Mouse (Mus musculus) left cerebral cortex, postnatal 14 days (tissue): ENCODE data around the gene Ip6k2. TPM values are rescaled to one million over a fixed set of nuclear protein-coding genes. Genes with fewer than 3 reads are reported as not detected.

Experiments used
- DNase-seq, 2 experiments: peaks; one replicate each; pipeline ENCODE4 v3.0.0; 2021 to 2022; ENCODE audit warnings: low spot score in 2 of 2, mixed read lengths in 1 of 2
- intact Hi-C: fragments of 180-260 bp; cut with DNase I; formaldehyde crosslinking; loops from one replicate; pipeline ENCODE4 v1.15.1; 2025
- total RNA-seq, 2 experiments: library from RNA; stranded (reverse); gene quantifications; 2 replicates each; pipeline ENCODE4 v1.2.3; 2021

Gene Ip6k2
- total RNA-seq, 2 experiments from 2014 or later: 149 to 153 TPM

GRCm38 (mm10) chr9:108808163-108808665 lies 24.6 kb downstream of the Ip6k2 start, which contains the start of gene Nckipsd:
Gene Nckipsd, plus strand, starts transcription at chr9:108808368.
- intact Hi-C loops: loop anchor here (5.0 kb wide), 1 partner anchor 56 kb away; no protein-coding TSS in a partner anchor
- peak; percentile 94 to 97 for DNase-seq

DNA sequence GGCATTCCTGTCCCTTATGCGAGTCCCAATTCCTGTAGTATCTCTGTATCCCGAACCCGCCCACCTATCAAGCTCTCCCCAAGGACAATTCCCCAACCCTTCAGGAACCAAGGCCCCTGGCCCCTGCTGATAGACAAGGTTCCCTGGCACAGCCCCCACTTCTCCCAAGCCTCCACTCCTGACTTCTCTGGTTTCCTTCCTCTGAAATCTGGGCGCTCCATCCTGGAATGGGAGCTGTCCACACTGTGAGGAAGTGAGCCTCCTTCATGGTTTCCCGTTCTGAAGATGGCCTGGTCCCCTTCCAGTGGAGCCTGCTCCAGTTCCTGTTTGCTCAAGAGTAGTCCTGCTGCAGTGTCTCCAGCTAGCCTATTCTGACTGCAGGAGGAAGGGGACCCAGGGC lies 25.6 kb downstream of the Ip6k2 start:
- intact Hi-C loops: loop anchor here (5.0 kb wide), 1 partner anchor 57 kb away; no protein-coding TSS in a partner anchor
- DNase-seq: no peak

- no peak for DNase-seq
- intact Hi-C loops: loop anchor here (5.0 kb wide), 1 partner anchor 57 kb away; no protein-coding TSS in a partner anchor
Observed at GRCm38 (mm10) chr9:108809723-108810122, 26.1 kb downstream of the Ip6k2 start.

DNA sequence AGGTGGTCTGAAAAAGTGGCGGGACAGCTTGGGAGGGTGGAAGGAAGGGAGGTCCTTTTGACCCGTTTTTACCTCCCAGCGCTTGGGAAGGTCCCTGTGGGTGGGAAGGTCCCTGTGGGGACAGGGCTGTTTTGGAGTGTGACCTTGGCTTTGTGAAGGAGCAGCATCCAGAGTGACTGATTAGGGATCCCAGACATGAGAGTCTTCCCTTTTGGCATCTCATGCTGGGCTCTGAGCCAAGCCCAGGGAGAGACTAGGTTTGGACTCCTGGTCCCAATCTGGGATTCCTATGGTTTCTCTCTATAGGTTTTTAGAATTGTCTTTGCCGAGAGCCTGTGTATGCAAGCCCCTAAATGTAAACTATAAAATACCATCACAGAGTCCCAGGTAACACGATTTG lies 26.9 kb downstream of the Ip6k2 start:
- intact Hi-C loops: no loop called here
- no peak for DNase-seq

GRCm38 (mm10) chr9:108815557-108815956 lies 32.0 kb downstream of the Ip6k2 start:
- intact Hi-C loops: no loop called here
- DNase-seq: no peak

GRCm38 (mm10) chr9:108819495-108819894 lies 35.9 kb downstream of the Ip6k2 start:
- intact Hi-C loops: no loop called here
- DNase-seq: peak; percentile 66 to 69

DNA sequence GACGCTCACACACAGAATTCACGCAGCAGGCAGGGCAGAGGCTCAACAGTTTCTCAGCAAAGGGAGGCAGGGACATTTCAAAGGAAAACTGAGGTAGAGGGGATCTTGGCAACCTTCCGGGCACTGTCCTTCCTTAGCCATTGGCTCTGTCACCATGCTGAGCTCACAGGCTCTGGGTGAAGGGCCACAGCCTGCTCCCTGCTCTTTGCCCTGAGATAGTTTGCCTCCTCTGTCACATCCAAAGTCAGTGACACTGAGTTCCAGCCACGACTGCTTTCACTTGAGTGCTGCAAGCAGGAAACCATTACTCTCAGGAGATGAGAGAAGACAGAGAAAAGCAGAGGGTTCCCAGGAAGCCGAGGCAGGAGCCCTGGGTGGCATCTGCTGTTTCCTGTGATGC lies 36.5 kb downstream of the Ip6k2 start:
- DNase-seq: no peak
- intact Hi-C loops: no loop called here

DNA sequence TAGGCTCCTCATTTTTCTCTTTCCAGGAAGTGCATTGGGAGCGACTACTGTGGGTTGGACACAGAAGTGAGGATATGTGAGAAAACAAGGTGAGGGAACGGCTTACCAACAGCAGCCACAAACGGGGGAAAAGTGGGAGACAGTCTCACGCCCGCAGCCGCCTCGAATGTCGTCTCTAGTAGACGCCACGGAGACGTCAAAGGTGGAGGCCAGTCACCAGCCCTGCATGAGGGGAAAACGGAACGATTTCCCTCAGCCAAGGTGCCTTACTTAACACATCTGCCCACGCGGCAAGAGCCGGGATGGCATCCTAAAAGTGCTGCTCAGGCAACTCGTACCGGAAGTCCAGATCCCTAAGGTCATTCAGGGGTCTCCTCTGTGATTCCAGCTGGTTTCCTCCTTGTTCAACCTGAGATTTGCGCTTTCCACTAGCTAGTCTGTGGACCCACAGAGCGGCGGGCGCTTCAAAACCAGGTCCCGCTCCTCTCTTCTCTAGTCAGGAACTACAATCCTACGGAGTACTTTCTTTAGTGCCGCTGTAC lies 40.6 kb downstream of the Ip6k2 start:
- peak in 1 of 2 experiments; percentile 53 for DNase-seq
- intact Hi-C loops: no loop called here

DNA sequence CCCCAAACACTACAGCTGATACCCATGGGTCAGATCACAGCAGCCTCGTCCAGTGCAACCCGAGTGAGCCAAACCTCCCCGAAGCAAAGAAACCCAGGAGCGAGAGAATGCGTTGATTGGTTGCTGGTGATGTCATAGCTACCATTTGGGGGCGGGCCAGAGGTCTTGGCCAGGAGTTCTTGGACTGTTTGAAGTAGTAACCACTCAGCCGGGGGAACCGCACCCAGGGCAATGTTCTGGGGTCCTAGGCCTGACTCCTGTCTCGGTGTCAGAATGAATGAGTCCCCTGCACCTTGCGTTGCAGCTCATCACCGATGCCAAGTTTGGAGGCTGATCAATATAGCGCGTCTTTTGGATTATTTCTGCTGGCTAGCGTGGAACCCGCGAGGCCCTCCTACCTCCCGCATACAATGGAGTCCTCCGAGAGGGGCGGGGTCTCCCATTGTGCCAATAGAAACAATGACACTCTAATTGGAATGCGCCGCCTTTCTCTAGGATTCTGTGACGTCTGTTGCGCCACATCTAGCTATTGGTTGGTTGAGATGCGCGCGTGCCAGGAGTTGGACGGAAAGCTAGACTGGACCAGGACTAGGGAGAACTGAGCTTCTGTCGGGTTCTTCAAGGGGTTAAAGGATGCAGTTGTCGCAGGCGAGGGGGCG lies 41.3 kb downstream of the Ip6k2 start:
- peak; percentile 91 to 97 for DNase-seq
- intact Hi-C loops: no loop called here

DNA sequence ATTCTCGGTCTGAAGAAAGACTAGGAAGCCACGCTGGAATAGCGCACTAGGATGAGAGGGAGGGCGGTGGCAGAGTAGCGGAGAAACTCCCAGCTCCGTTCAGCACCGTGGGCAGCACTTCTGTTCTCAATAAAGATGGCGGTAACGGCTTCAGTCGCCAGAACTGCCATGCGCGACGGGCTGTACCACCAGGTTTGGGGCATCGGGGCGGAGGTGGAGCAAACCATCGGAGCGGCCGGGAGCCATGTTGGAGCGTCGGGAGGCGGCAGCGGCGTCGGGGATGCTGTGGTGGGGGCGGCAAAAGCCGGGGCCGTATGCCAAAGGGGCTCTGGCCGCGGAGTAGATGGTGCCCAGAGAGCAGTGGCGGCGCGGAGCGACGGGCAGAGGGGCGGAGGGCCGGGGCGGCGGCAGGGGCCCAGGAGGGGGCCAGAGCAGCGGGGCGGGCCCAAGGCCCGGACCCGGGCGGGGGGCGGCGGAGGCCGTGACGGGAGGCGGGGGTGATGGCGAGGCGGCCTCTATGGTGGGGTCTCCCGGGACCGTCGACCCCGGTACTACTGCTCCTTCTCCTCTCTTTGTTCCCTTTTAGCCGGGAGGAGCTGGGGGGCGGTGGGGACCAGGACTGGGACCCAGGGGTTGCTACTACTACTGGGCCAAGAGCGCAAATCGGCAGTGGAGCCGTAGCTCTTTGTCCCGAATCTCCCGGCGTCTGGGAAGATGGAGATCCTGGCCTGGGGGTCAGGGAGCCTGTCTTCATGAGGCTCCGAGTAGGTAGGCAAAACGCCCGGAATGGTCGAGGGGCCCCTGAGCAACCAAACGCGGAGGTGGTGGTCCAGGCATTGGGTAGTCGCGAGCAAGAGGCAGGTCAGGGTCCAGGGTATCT lies 42.5 kb downstream of the Ip6k2 start, which contains the start of gene Celsr3:
Celsr3 (plus strand) TSS at position 501 of the 880 bp plus-strand sequence.
- DNase-seq: peak; percentile 93 to 96
- intact Hi-C loops: no loop called here

DNA sequence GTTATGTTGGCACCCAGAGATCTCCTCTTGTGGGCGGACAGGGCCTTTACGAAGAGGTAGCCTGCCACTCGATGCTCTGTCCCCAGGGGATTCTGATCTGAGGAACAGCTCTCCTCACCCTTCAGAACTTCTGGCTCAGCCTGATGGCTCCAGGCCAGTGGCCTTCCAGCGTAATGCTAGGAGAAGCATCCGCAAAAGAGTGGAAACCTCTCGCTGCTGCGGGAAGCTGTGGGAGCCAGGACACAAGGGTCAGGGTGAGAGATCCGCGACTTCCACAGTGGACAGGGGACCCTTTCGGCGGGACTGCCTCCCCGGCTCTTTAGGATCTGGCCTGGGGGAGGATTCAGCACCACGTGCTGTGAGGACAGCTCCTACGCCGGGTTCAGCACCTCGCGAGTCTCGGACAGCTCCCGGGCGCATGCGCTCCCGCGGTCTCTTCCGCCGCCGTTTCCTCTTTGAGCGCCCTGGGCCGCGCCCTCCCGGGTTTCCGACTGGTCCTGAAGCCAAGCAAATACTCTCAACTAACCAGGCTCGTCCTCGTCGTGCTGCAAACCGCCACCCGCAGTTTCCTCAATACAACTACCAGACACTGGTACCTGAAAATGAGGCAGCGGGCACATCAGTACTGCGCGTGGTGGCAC lies 43.2 kb downstream of the Ip6k2 start:
- DNase-seq: peak in 1 of 2 experiments; percentile 72
- intact Hi-C loops: no loop called here

- intact Hi-C loops: no loop called here
Observed at GRCm38 (mm10) chr9:108827454-108827853, 43.9 kb downstream of the Ip6k2 start.

GRCm38 (mm10) chr9:108827906-108828305 lies 44.3 kb downstream of the Ip6k2 start:
- no peak for DNase-seq
- intact Hi-C loops: no loop called here

More at GRCm38 (mm10) chr9:108827454-108827853, 43.9 kb downstream of the Ip6k2 start:
- no peak for DNase-seq

DNA sequence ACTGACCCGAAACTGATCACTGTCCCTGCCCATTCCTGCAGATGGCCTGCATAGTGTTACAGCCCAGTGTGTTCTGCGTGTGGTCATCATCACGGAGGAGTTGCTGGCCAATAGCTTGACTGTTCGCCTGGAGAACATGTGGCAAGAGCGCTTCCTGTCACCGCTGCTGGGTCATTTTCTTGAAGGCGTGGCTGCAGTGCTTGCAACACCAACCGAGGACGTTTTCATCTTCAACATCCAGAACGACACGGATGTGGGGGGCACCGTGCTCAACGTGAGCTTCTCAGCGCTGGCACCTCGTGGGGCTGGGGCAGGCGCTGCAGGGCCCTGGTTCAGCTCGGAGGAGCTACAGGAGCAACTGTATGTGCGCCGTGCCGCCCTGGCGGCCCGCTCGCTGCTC lies 48.0 kb downstream of the Ip6k2 start:
- intact Hi-C loops: no loop called here
- no peak for DNase-seq

DNA sequence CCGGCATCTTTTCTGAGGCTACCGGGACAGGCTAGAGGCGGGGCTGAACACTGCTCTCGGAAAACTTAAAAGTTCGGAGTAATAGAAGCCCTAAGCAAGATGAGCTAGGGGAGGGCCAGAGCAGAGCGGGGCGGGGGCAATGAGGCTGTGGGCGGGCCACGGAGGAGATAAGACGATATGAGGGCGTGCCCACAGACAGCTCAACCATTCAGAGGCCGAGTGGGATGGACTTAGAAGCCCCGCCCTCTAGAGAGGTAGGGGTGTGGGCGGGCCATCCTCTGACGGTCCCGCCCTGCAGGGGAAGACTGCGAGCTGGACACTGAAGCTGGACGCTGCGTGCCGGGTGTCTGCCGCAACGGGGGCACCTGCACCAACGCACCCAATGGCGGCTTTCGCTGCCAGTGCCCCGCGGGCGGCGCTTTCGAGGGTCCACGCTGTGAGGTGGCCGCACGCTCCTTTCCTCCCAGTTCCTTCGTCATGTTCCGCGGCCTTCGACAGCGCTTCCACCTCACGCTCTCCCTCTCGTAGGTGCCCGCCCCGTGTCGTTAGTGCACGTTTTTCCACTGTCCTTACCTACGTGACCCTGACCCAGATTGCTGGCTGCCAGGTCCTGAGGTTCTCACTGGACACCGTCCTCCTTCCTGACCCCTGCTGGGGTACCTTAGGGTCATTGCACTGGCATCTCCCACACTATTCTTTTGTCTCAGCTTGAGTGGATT lies 49.0 kb downstream of the Ip6k2 start:
- DNase-seq: peak; percentile 72 to 80
- intact Hi-C loops: no loop called here

DNA sequence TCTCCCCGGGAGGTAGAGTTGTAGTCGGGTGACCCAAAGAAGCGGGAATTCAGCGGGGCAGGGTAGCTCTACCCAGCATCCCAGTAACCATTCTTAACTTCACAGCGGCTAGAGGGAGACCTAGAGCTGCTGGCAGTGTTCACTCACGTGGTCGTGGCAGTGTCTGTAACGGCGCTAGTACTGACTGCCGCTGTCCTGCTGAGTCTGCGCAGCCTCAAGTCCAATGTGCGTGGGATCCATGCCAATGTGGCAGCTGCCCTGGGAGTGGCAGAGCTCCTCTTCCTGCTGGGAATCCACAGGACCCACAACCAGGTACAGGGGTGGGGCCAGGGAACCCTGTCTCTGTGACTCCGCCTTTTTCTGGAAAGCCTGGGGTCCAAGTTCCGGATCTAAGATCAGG lies 59.4 kb downstream of the Ip6k2 start:
- intact Hi-C loops: no loop called here
- peak; percentile 72 to 86 for DNase-seq

DNA sequence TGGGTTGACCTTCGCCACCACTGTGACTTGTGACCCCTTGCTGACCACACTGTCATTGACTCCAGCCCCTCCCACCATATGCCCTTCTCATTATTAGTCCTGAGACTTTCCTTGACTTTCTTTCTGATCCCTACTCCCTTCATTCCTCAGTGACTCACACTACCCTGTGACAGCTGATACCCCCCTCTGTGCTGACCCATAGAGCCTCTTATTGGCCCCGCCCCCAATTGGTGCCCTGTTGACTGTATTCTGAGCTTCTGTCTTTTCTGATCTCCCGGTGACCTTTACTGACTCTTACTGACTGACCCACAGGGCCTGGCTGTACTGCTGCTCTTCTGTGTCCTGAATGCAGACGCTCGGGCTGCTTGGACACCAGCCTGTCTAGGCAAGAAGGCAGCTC lies 61.8 kb downstream of the Ip6k2 start:
- DNase-seq: no peak
- intact Hi-C loops: no loop called here

- intact Hi-C loops: no loop called here
Observed at GRCm38 (mm10) chr9:108847374-108847773, 63.8 kb downstream of the Ip6k2 start.

GRCm38 (mm10) chr9:108848419-108848818 lies 64.8 kb downstream of the Ip6k2 start:
- no peak for DNase-seq
- intact Hi-C loops: no loop called here

More at GRCm38 (mm10) chr9:108847374-108847773, 63.8 kb downstream of the Ip6k2 start:
- DNase-seq: no peak
